Mouse (Mus musculus): ENCODE data around the gene Atxn7l1. TPM values are rescaled to one million over a fixed set of nuclear protein-coding genes. Genes with fewer than 3 reads are reported as not detected.
A peak's percentile ranks its signal among the peaks of the same experiment; 100 is the strongest.

The Atxn7l1 gene
- total RNA-seq, 2 experiments from 2014 or later = 63.2 to 64.8 TPM

DNA sequence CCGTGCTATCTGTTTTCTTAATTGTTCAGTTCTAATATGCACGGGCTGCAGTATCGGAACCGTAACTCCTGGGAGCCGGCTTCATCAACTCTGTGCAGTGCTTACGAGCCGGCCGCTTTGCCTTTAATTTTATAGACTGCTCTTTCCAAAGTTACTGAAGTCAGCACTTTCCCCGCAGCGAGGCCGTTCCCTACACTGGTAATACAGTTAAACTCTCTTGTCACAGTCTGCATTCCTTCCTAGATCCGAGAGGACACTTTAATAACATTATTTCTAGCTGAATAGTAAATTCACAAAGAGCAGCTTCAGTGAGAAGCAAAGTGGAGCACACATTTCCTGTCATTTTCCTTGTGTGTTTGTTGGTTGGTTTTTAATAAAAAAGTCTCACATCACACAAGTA, 124.4 kb downstream of the Atxn7l1 start:
- Histone ChIP-seq H3K27ac (no peak overlapping the region), H3K4me3 (no peak overlapping the region)
- intact Hi-C loops (cut with DNase I) = no loop called here
- DNase-seq (ENCODE audit: extremely low spot score in 1 of 2, low spot score in 2 of 2) = no peak
- no peak for TF ChIP-seq CTCF (IDR thresholded peaks at IDR 0.05)

DNA sequence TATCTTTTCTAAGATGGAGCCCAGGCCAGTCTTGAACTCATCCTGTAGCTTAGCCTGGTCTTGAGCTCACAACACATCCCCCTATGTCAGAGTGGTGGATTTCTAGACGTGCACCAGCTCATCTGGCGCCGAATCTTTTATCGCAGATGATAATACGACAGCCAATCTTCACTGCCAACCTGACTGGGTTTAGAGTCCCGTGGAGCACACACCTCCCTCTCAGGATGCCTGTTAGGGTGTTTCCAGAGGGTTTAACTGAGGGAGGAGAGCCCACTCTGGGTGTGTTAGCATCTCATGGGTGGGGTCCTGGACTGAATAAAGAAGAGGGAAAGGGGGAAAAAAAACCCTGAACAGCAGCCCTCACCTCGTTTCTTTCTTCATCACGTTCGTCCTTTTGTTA, 124.9 kb downstream of the Atxn7l1 start:
- intact Hi-C loops (cut with DNase I) = no loop called here
- DNase-seq (ENCODE audit: extremely low spot score in 1 of 2, low spot score in 2 of 2) = no peak
- Histone ChIP-seq H3K4me3 (no peak overlapping the region), H3K27ac (no peak overlapping the region)
- no peak for TF ChIP-seq CTCF (IDR thresholded peaks at IDR 0.05)

- TF ChIP-seq CTCF (IDR thresholded peaks at IDR 0.05) = no peak
- H3K4me3 ChIP-seq = no peak overlapping the region
- no peak overlapping the region; the same call in 1 of the 2 replicates for H3K27ac ChIP-seq
- intact Hi-C loops (cut with DNase I) = no loop called here
- DNase-seq (ENCODE audit: extremely low spot score in 1 of 2, low spot score in 2 of 2) = no peak
Measured at GRCm38 (mm10) chr12:33273147-33273546, 125.7 kb downstream of the Atxn7l1 start.

DNA sequence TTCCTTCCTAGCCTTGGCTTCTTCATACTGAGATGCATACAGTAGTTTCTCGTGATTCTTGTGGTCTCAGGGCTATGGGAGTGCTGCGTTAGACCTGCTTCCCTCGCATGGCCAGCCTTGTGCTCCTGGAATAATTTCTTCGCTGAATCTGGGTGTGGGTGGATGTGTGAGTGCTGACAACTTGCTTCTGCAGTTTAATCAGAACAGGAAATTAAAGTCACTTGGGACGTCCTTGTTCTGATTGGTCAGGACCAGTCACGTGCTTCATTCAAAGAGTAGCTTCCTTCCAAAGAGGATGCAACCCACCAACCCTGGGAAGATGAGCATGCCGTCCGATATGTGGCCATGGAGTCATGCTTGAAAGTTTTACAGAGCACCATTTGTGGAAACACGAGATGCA, 126.2 kb downstream of the Atxn7l1 start:
- intact Hi-C loops (cut with DNase I) = no loop called here
- peak in 1 of 2 experiments; percentile 33 for DNase-seq (ENCODE audit: extremely low spot score in 1 of 2, low spot score in 2 of 2)
- H3K27ac ChIP-seq = no peak overlapping the region; the same call in 1 of the 2 replicates
- TF ChIP-seq CTCF (IDR thresholded peaks at IDR 0.05) = no peak
- H3K4me3 ChIP-seq = no peak overlapping the region

GRCm38 (mm10) chr12:33276028-33276427, 128.5 kb downstream of the Atxn7l1 start:
- no peak for TF ChIP-seq CTCF (IDR thresholded peaks at IDR 0.05)
- no peak for DNase-seq (ENCODE audit: extremely low spot score in 1 of 2, low spot score in 2 of 2)
- no peak overlapping the region for H3K4me3 ChIP-seq
- H3K27ac ChIP-seq = no peak overlapping the region
- intact Hi-C loops (cut with DNase I) = loop anchor here (5.0 kb wide), 1 partner anchor 129 kb away; the partner anchor contains the start of gene Atxn7l1

DNA sequence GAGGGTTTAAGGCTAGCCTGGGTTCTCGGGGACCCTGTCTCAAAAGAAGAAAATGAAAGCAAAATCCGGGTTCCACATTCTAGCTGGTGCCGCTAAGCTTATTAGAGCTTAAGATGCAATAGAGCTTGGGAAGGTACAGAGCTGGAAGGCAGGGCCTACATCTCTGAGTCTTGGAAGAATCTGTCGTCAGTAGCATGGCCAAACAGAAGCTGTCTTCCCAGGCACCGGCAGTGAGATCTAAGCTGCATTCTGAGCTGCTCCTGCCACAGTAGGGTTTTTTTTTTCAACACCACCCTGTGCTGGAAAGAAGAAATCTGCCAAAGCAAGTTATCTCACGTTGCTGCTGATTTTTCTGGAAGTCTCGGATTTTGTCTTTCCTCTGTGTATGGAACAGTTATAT, 129.9 kb downstream of the Atxn7l1 start:
- intact Hi-C loops (cut with DNase I) = loop anchor here (5.0 kb wide), 1 partner anchor 130 kb away; the partner anchor contains the start of gene Atxn7l1
- Histone ChIP-seq H3K27ac (no peak overlapping the region; the same call in 1 of the 2 replicates), H3K4me3 (no peak overlapping the region)
- no peak for DNase-seq (ENCODE audit: extremely low spot score in 1 of 2, low spot score in 2 of 2)
- TF ChIP-seq CTCF (IDR thresholded peaks at IDR 0.05) = no peak

DNA sequence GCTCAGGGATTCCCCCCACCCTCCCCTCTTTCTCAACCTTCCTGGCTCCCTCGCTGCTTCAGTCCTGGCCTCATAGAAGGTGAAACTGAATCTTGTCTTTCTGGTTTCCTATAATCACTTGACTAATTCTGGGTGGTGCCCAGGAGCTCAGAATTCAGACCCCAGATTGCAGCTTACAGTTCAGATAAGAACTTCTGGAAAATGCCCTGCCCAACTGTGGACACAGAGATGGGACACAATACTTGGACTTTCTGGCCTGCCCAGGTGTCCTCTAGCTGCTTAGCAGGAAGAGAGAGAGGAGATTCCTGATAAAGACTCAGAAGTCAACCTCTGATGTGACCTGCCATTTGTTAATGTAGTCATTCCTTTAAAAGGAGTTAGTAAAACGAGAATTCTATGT, 131.7 kb downstream of the Atxn7l1 start:
- intact Hi-C loops (cut with DNase I) = loop anchor here (5.0 kb wide), 1 partner anchor 132 kb away; the partner anchor contains the start of gene Atxn7l1
- no peak overlapping the region for H3K4me3 ChIP-seq
- no peak overlapping the region for H3K27ac ChIP-seq
- TF ChIP-seq CTCF (IDR thresholded peaks at IDR 0.05) = no peak
- no peak for DNase-seq (ENCODE audit: extremely low spot score in 1 of 2, low spot score in 2 of 2)

GRCm38 (mm10) chr12:33280805-33281204, 133.3 kb downstream of the Atxn7l1 start:
- intact Hi-C loops (cut with DNase I) = loop anchor here (1.0 kb wide), 1 partner anchor 53 kb away; no protein-coding TSS in a partner anchor
- Histone ChIP-seq H3K4me3 (no peak overlapping the region), H3K27ac (no peak overlapping the region)
- peak; percentile 82 for TF ChIP-seq CTCF (IDR thresholded peaks at IDR 0.05)
- peak in 1 of 2 experiments; percentile 58 for DNase-seq (ENCODE audit: extremely low spot score in 1 of 2, low spot score in 2 of 2)

GRCm38 (mm10) chr12:33284344-33284936, 136.9 kb downstream of the Atxn7l1 start:
- no peak overlapping the region for H3K27ac ChIP-seq
- DNase-seq (ENCODE audit: extremely low spot score in 1 of 2, low spot score in 2 of 2) = no peak
- H3K4me3 ChIP-seq = no peak overlapping the region
- no peak for TF ChIP-seq CTCF (IDR thresholded peaks at IDR 0.05)
- intact Hi-C loops (cut with DNase I) = no loop called here

DNA sequence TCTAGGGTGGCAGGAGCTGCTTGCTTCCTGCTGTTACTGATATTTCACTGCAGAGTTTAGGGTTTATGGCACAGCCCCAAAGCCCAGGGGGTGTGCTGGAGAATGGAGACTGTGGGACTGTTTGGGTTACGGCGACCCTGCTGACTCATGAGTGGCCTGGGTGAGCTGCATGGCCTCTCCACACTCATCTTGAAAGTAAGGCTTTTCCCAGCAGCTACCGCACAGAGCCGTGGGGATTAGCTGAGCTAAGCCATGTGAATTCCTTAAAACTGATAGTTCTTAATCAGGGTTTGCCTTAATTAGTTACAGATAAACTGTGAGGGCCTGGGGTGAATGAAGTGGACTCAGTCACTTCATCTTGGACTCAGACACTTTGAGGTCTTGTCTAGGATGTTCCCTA, 137.9 kb downstream of the Atxn7l1 start:
- no peak overlapping the region for H3K4me3 ChIP-seq
- no peak for TF ChIP-seq CTCF (IDR thresholded peaks at IDR 0.05)
- no peak for DNase-seq (ENCODE audit: extremely low spot score in 1 of 2, low spot score in 2 of 2)
- H3K27ac ChIP-seq = no peak overlapping the region
- intact Hi-C loops (cut with DNase I) = no loop called here

- Histone ChIP-seq H3K27ac (no peak overlapping the region), H3K4me3 (no peak overlapping the region)
- TF ChIP-seq CTCF (IDR thresholded peaks at IDR 0.05) = no peak
- no peak for DNase-seq (ENCODE audit: extremely low spot score in 1 of 2, low spot score in 2 of 2)
- intact Hi-C loops (cut with DNase I) = no loop called here
Measured at GRCm38 (mm10) chr12:33285933-33286649, 138.6 kb downstream of the Atxn7l1 start.

- DNase-seq (ENCODE audit: extremely low spot score in 1 of 2, low spot score in 2 of 2) = no peak
- no peak overlapping the region for H3K4me3 ChIP-seq
- no peak for TF ChIP-seq CTCF (IDR thresholded peaks at IDR 0.05)
- intact Hi-C loops (cut with DNase I) = no loop called here
- H3K27ac ChIP-seq = no peak overlapping the region
Measured at GRCm38 (mm10) chr12:33287686-33288085, 140.2 kb downstream of the Atxn7l1 start.

All from left cerebral cortex, adult 2 months (tissue).